Mouse (Mus musculus): ENCODE results near the gene Zswim3.

- TF ChIP-seq POLR2A (IDR thresholded peaks at IDR 0.05; ENCODE audit: insufficient read depth, low read depth, low read length) (no peak), CTCF (IDR thresholded peaks at IDR 0.05; ENCODE audit: insufficient read depth, low read depth, low read length) (no peak)
Measured at GRCm38 (mm10) chr2:164857101-164857821, 52.4 kb downstream of the Zswim3 start, which contains the start of gene Pltp.
